Mouse (Mus musculus): ENCODE measurements around the gene Vps13a.
"Not testable (repeated sequence)": the region's sequence is repeated elsewhere in the genome, so short reads cannot be mapped to it uniquely, and the experiment has no call there.

Vps13a gene

DNA sequence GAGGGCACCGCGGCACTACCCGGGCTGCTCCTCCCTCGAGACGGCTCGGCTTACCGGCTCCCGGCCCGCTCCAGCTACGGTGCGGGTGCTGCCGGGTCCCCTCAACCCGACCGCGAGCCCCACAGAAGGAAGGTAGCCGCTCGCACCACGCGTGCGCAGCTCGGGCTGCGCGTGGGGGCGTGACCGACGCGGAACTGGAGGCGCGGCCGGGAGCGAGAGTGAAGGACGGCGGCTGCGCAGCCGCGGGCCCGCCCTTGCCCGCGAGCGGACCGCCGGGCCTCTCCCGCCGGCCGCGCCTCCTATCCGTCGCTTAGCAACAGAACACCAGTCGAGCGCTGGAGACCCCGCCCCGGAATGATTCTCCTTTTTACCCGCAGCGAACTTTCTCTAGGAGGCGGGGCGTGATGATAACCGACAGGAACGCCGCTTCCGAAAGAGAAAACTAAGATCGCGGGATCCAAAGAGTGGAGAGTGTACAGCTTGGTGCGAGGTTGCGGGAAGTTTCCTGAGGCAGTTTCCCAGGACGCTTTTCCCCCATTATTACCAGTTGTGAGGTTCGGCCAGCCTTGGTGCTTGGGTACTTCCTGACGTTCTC is at the start of gene Vps13a:
Gene Vps13a (minus strand): TSS at position 144 of the 595 bp plus-strand sequence.
- DNase-seq (ENCODE audit: low read depth, low spot score) = peak; percentile 96

DNA sequence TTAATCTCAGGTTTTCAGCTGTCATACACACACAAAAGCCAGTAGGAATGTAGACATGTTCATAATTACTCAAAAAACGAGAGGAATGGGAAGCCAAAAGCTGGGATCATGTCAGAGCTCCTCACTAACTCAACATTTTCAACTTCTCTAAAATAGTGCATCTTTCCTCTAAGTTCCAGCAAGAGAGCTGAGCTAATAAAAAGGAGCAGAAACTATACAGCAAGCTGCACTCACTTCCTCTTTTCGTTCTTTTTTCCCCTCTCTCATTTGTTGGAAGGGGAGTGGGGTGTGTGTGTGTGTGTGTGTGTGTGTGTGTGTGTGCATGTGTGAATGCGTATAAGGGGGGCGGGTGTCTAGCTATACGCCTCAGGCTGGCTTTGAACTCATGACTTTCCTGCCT is 46.9 kb upstream of the Vps13a start:
- peak; percentile 8 for DNase-seq (ENCODE audit: low read depth, low spot score)

DNA sequence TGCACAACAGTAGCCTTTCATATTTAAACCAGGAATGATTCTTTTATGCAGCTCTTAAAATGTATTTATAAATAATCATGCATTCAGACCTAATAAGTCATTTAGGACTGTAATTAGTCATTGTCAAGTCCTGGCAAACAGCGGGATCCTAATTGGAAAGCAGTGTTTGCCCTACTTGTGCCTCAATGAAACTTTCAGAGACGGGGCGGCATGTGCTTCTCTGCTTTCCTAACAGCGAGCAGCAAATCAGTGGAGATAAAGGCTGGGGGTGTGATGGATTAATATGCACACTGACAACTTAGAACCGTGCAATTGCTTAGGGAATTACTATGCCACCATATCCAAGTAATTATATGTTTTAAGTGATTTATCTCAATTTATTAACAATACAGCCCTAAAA is 44.5 kb upstream of the Vps13a start:
- DNase-seq (ENCODE audit: low read depth, low spot score) = no peak

DNA sequence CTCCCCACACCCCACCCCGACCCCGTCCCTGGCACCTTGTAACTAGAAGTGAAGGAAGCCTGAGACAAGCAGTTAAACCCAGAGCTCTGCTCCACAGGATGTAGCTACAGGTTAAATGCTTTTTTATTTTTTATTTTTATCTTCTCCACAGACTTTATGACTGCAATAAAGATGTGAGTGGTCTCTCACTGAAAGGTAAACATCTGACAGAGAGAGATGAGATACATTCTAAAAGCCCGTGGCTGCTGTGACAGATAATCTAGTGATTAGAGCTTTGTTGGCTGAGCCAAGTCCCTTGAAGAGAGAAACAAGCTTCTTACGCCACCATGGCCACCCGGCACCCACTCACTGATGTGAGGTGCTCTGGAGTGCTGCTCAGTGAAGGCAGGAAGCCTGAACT is 34.1 kb upstream of the Vps13a start:
- no peak for DNase-seq (ENCODE audit: low read depth, low spot score)

DNA sequence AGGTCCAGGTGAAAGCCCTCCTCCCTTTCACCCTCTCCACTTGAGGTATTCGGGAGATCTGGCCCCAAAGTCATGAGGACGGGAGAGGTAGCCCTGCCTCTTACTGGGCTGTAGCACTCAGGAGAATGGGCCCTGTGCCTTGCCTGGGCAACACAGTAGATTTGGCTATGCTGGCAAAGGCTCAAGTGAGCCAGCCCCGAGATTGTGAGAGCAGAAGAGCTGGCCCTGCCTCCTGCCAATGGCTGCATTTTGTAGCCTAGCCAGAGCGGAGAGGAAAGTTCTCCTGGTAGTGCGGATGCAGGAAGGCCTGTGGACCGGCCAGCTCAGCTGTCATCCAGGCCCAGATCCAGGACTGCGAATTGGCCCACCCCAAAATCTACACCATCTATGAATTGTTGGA is 32.6 kb upstream of the Vps13a start:
- DNase-seq (ENCODE audit: low read depth, low spot score) = no peak

DNA sequence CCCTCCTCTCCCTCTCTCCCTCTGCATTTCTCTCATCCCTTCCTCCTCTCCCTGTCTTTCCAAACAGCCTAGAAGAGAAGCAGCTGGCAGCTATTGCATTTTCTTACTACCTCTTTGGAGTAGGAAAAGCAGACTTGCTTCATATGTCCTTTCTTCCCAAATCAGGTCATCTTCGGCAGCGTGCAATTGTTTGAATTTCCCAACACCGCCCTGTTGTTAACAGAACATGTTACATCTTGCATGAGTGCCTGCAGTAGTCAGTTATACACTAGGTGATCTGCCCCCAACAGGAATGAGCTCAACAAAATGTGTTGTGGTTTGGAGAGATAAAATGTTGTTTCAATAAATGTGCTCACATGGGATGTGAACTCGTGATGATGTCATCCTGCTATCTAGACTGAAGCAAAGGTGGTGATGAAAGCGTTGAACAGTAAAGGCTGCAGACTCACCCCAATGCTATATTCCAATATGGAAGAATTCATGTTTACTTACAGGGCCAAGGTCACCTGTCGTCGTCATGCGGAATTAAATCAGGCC is 31.4 kb upstream of the Vps13a start:
- no peak for DNase-seq (ENCODE audit: low read depth, low spot score)

DNA sequence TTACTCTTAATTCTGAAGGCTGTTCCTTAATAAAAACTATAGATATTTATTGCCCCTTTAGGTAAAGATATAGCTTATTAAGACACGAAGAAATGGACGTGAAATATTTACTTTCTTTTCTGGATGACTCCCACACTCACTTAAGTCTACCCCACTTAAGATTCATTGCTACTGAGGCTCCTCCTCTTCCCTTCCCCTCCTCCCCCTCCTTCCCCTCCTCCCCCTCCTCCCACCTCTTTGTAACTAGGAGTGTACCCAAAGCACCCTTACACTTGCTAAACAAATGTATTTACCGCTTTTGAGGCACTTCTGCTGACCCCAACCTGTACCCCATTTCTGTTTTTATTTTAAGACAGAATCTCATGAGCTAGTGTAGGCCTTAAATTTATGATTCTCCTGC is 24.4 kb upstream of the Vps13a start:
- no peak for DNase-seq (ENCODE audit: low read depth, low spot score)

DNA sequence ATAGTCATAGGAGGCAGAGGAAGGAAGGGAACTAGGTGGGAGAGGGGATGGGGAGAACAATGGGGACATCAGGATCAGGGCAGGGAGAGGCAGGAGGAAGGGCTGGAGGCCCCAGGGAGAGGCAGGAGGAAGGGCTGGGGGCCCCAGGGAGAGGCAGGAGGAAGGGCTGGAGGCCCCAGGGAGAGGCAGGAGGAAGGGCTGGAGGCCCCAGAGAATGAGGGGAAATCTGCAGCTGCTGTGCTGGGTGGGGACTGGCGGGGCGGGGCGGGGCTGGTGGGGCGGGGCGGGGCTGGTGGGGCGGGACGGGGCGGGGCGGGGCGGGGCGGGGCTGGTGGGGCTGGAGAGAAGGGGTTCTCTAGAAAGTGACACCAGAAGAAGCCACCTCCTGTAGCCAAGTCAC is 23.8 kb upstream of the Vps13a start:
- DNase-seq (ENCODE audit: low read depth, low spot score) = no peak

DNA sequence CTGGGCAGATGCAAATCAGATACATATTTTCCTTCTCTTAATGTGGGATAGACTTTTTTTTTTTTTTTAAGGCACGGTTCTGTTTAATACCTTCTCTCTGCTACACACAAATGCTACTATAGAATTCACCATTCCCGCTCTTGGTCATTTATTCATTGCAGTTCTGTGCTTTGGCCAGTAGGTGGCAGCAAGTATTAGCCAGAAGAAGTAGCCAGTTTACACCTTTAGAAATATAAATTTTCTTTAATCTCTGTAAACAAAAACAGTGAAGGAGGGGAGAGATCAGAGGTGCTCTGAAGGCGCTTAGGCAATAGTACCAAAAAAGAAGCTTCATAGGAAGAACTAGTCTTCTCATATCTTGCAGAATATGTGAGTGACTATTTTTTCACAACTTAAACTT is 22.0 kb upstream of the Vps13a start:
- DNase-seq (ENCODE audit: low read depth, low spot score) = peak; percentile 56

DNA sequence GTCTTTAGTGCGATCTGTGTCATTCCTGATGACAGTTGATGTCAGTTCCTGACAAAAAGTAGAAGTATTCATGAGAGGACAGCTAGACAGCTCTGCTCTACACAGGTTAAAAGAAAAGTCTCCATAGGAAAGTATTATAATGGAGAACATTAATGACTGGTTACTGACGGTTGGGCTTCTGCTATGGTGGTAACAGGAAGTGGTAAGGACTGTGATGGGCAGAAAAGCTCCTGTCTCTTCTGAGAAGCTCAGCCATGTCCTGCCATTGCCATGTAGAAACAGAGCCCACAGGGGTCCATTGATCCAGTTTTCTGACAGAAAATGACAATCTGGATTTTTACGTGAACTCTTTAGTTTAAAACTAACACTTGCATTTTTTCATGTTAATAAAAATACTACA is 21.4 kb upstream of the Vps13a start:
- no peak for DNase-seq (ENCODE audit: low read depth, low spot score)

DNA sequence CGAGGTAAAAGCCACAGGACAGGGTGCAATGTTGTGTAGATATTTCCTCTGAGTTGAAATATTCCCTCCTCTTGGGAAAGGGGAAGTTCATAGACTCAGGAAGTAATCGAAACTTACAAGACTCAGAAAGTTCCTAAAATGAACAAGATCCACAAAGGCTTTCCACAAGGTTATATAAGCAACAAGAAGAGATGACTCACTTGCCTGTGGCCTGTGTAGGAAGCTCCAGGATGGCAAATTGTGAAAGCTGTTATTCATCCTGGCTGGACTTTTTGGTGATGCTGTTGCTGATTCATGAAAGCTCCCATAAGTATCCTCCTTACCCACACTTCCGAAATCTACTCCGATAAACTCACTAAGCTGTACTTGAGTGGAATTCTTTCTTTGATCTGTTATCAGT is 17.2 kb upstream of the Vps13a start:
- DNase-seq (ENCODE audit: low read depth, low spot score) = no peak

DNA sequence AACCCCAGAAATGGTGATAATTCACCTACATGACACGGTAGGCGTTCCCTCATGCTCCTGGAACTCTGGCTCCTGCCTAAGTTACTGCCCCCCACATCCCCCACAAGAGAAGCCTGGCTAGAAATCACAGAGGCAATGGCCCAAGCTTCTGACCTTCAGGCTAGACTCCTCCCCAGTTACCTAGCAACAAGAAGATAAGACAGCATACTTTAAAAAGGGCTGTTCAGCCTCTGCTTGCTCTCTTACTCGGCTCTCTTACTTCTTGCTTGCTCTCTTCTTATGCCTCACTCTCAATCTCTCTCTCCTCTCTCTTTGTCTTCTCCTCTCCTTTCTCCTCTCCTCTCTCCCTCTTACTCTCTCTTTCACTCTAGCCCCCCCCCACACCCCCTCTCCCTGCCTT is 13.8 kb upstream of the Vps13a start:
- DNase-seq (ENCODE audit: low read depth, low spot score) = not testable (repeated sequence)

DNA sequence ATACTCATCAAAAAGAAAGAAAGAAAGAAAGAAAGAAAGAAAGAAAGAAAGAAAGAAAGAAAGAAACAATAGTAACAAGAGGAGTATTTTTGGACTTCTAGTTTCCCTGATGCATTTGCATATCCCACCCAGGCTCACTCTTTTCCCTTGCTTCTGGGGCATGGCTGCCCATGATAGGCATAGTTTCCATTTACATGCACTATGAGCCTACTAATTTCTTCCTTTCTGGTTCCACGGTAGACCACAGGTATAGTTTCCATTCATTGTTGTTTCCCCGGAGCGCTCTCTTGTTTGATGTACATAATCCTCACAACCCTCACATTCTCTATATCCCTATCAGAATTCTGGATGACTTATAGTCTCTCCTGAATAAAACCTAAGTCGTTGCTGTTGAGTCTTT is 9.2 kb upstream of the Vps13a start:
- DNase-seq (ENCODE audit: low read depth, low spot score) = no peak

DNA sequence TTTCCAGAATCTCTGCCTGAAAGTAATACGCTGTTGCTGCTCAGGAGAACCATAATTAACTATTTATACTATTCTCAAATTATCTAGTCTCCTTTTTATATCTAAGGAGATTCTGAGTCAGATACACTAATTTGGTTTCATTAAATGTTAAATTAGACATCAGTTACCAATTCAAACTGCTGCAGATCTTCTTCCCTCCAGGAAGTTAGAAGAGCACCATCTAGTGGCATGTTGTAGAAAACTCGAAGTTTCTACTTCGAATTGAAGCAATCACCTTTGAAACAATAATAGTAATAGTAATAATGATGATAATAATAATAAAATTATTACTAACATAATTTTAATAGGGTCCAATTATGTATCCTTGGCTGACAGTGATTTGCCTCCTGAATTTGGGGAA is 4.1 kb upstream of the Vps13a start:
- peak; percentile 55 for DNase-seq (ENCODE audit: low read depth, low spot score)

DNA sequence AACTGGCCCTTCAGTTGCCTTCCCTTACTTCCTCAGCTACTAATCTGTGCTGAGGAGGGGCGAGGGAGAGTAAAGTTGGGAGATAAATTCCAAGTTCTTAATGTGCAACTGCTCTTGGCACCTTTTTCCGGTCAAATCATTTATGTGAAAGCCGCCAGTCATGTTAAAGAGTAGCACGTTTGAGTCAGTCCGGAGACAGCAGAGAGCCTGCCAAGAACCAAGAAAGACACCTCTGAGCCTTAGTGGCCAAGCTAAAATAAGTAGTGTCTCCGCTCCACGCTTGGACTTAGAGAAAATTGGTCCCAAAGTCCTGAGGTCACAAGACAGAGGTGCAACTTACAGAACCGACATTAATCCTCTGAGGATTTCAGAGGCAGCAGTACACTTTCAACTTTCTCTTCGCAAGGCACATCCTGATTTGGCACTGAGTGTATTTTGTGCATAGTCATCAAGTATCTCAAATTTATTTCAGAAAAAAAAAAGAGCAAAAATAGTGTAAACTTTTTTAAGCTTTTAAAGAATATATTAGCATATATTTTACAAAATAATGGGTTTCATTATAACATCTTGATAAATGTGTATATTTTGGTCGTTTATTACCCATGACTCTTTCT is 780 bp upstream of the Vps13a start:
- DNase-seq (ENCODE audit: low read depth, low spot score) = peak; percentile 75

DNA sequence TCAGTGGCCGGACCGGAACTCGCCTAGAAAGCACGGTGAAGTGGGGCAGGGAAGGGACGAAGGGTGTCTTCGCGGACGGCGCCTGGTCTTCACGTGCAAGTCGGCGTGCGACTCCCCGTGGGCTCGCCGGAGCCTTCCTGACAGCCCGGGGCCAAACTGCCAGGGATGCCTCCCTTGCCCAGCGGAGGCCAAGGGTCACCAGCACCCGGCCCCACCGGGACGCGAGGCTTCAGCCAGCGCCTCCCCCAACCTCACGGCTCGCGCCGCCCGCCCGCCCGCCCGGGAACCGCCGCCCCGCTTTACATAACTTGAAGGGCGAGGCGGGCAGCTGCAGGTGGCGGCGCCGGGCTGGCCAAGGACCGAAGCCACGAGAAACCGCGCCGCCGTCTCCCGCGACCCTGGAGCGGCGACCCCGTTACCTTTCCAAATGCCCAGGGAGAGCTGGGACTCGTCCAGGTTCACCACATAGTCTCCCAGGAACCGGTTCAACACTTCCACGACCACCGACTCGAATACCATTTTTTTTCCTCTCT is 416 bp downstream of the Vps13a start:
- DNase-seq (ENCODE audit: low read depth, low spot score) = peak; percentile 67

DNA sequence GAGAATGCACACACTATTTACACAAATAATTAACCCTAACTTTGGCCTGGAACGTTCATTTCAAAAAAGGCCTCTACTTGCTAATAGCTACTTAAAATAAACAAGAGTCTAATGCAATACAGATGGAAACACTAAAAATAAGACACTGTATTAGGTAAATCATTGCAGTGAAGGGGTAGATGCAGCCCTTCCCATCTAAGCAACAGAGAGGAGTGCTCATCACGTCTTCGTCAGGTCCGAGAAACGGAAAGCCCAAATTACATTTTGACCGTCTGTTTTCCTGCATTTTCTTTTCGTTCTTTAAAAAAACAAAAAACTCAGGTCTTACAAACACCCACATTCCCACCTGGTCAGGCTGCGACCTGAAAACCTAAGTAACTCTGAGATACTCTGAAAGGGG is 947 bp downstream of the Vps13a start:
- DNase-seq (ENCODE audit: low read depth, low spot score) = peak; percentile 51

DNA sequence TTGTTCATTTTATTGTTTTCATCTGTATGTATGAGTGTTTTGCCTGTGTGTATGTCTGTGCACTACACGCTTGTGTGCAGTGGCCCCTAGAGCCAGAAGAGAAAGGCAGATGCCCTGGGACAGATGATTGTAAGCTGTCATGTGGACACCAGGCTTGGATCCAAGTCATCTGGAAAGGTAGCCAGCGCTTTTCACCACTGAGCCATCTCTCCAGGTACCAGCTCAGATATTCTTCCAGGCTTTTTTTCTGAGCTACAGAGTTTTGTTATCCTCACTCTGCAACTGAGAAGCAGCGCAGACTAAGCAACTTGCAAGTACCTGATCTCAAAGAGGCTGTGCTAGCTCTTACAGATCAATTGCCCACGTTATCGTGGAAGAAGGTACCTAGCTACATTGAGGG is 1.5 kb downstream of the Vps13a start:
- peak; percentile 70 for DNase-seq (ENCODE audit: low read depth, low spot score)

DNA sequence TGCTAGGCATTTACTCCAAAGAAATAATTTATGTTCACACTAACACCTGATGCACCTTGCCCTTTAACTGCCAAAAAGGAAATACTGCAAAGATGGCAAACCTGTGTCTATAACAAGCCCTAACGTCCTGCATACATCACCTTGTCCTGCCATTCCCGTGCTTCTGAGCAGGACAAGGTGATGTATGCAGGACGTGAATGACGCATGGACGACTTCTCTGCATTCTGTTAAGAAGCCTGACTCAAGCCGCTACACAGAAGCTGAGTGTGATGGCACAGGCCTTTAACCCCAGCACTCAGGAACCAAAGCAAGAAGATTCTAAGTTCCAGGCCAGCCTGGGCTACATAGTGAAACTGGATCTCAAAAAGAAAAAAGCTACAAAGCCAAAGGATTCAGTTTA is 2.2 kb downstream of the Vps13a start:
- peak; percentile 76 for DNase-seq (ENCODE audit: low read depth, low spot score)

DNA sequence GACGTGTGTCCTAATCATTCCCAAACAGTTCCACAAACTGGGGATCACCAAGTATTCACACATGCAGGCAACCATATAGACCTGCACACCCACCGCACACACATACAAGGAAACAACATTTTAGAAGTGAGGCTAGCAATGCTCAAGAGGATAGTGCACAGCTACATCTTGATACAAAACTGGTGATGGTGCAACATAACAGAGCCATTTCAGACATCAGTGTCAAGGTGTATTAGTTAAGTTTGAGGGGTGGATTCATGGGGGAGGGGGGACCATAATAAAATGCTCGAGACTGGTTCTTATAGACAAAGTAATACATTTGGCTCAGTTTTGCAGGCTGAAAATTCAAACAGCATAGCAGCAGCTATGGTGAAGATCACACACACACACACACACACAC is 2.8 kb downstream of the Vps13a start:
- peak; percentile 53 for DNase-seq (ENCODE audit: low read depth, low spot score)

DNA sequence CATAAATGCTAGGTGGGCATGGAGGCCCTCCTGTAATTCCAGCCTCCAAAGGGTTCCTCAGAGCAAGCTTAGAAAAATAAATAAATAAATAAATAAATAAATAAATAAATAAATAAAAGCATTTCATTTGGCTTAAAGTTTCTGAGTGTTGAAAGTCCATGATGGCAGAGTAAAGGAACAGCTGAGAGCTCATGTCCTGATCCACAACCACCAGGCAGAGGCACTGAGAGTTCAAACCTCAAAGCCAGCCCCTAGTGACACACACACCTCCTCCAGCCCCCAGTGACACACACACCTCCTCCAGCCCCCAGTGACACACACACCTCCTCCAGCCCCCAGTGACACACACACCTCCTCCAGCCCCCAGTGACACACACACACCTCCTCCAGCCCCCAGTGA is 3.3 kb downstream of the Vps13a start:
- not testable (repeated sequence) for DNase-seq (ENCODE audit: low read depth, low spot score)

DNA sequence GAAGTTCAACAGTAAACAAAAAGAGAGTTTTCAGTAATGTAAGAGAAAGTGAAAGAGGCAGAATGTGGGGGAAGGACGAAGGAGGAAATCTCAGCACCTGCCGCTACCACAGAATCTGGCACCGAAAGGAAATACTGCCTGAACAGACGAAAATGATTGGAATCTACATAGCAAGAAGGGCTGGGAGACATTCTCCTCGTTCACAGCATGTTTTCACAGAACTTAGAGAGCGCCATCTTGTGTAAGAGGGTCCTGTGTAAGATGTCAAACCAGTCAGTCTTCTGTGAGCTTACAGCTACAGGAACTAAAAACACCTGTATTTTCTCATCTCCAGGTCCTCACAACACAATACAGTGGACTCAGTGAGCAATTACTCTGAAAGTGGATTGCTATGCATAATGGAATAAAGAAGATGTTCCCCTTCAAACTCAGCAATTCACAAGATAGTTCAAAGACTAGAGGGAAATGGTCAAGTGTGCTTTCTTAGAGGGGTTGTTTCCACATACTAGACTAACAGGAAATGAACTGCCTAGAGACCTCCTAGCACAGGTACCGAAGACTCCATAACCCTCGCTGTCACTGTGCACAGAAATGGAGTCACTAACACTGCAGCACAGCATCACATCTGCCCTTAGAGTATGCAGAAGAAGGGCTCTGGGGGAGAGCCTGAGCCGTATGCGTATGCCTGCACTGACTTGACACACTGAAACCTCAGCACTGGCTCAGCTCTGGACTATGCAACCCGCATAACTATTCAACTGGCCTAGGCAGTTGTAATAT is 7.3 kb downstream of the Vps13a start:
- peak; percentile 84 for DNase-seq (ENCODE audit: low read depth, low spot score)

DNA sequence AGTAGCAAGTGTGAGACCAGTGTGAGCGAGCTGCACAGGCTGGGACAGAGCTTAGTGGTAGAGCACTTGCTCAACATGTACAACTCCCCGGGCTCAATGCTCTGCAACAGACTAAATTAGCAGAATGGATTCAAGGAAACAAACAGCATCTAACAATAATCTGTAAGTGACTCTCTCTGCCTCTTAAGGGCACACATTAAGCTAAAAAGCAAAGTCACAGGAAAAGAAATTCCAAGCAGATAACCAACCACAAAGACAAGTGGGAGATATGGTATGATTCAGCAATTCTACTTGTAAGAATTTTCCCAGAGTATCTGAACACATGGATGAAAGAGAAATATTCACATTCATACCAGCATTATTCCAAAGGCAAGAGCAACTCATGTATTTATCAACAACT is 13.3 kb downstream of the Vps13a start:
- no peak for DNase-seq (ENCODE audit: low read depth, low spot score)

Data from A20 (cell line).